Mouse (Mus musculus) myocyte (in vitro differentiated cells): ENCODE measurements around the gene Ankle2. TPM values are rescaled to one million over a fixed set of nuclear protein-coding genes. Genes with fewer than 3 reads are reported as not detected.

Source experiments
- H3K27me3 ChIP-seq: one replicate; pipeline ENCODE4 v1.6.1; 2011; ENCODE audit not compliant: control insufficient read depth, insufficient read depth, insufficient read length
- H3K36me3 ChIP-seq: one replicate; pipeline ENCODE4 v1.6.1; 2011; ENCODE audit not compliant: control insufficient read depth, insufficient read depth
- H3K4me2 ChIP-seq: one replicate; pipeline ENCODE4 v1.6.1; 2011; ENCODE audit warnings: low read depth, control low read depth
- H3K4me3 ChIP-seq: one replicate; pipeline ENCODE4 v1.5.1; 2011; ENCODE audit warnings: mild to moderate bottlenecking, control low read depth, moderate library complexity
- H3K79me2 ChIP-seq: one replicate; pipeline ENCODE4 v1.6.1; 2011; ENCODE audit not compliant: control insufficient read depth, insufficient read depth
- H3ac ChIP-seq: one replicate; pipeline ENCODE4 v1.6.1; 2011; ENCODE audit not compliant: control insufficient read depth, insufficient read length
- CEBPB ChIP-seq: IDR thresholded peaks from 2 replicates; pipeline ENCODE4 v1.6.1; 2011; ENCODE audit warnings: mild to moderate bottlenecking, moderate library complexity; ENCODE audit not compliant: poor library complexity, insufficient read depth, severe bottlenecking
- E2F4 ChIP-seq: IDR thresholded peaks from one replicate; pipeline ENCODE4 v1.6.1; 2011; ENCODE audit warnings: mild to moderate bottlenecking, control low read depth, moderate library complexity; ENCODE audit not compliant: insufficient read depth
- MAX ChIP-seq: IDR thresholded peaks from one replicate; pipeline ENCODE4 v1.6.1; 2011; ENCODE audit warnings: low read depth, mild to moderate bottlenecking, control low read depth
- MYOD1 ChIP-seq, 3 experiments: IDR thresholded peaks; one replicate each; pipeline ENCODE4 v1.6.1; 2011; ENCODE audit warnings: control low read depth in 2 of 3, low read depth in 2 of 3, mild to moderate bottlenecking in 2 of 3, moderate library complexity in 1 of 3; ENCODE audit not compliant: insufficient read length in 2 of 3, control insufficient read depth in 1 of 3
- MYOG ChIP-seq, 3 experiments: IDR thresholded peaks; one replicate each; pipeline ENCODE4 v1.6.1; 2011; ENCODE audit warnings: control low read depth in 2 of 3, low read depth in 2 of 3, mild to moderate bottlenecking in 2 of 3; ENCODE audit not compliant: insufficient read length in 2 of 3, control insufficient read depth in 1 of 3, insufficient read depth in 1 of 3
- POLR2A ChIP-seq: IDR thresholded peaks from one replicate; pipeline ENCODE4 v1.6.1; 2011; ENCODE audit warnings: low read depth, mild to moderate bottlenecking, control low read depth, moderate library complexity; ENCODE audit not compliant: insufficient read length
- POLR2AphosphoS2 ChIP-seq: IDR thresholded peaks from one replicate; pipeline ENCODE4 v1.6.1; 2011; ENCODE audit warnings: low read depth, control low read depth; ENCODE audit not compliant: insufficient read length
- REST ChIP-seq: IDR thresholded peaks from one replicate; pipeline ENCODE4 v1.6.1; 2011; ENCODE audit warnings: mild to moderate bottlenecking, control low read depth, moderate library complexity; ENCODE audit not compliant: insufficient read depth, insufficient read length
- SRF ChIP-seq: IDR thresholded peaks from one replicate; pipeline ENCODE4 v1.6.1; 2011; ENCODE audit warnings: low read depth; ENCODE audit not compliant: control insufficient read depth, insufficient read length
- TCF12 ChIP-seq: IDR thresholded peaks from one replicate; pipeline ENCODE4 v1.6.1; 2011; ENCODE audit warnings: mild to moderate bottlenecking, control low read depth; ENCODE audit not compliant: poor library complexity, insufficient read depth, severe bottlenecking
- TCF3 ChIP-seq: IDR thresholded peaks from one replicate; pipeline ENCODE4 v1.6.1; 2011; ENCODE audit warnings: low read depth, control low read depth; ENCODE audit not compliant: insufficient read length
- USF1 ChIP-seq: IDR thresholded peaks from one replicate; pipeline ENCODE4 v1.6.1; 2011; ENCODE audit warnings: low read depth, mild to moderate bottlenecking, control low read depth, moderate library complexity
- polyA plus RNA-seq: library from polyadenylated mRNA; unstranded; fragments of >200 nt; fragmentation: generic; extraction: Trizol; gene quantifications from one replicate; pipeline ENCODE4 v1.2.1, GENCODE M21; 2012; ENCODE audit warnings: missing spikeins

Ankle2 gene
- polyA plus RNA-seq, 1 experiment = 12.0 TPM

DNA sequence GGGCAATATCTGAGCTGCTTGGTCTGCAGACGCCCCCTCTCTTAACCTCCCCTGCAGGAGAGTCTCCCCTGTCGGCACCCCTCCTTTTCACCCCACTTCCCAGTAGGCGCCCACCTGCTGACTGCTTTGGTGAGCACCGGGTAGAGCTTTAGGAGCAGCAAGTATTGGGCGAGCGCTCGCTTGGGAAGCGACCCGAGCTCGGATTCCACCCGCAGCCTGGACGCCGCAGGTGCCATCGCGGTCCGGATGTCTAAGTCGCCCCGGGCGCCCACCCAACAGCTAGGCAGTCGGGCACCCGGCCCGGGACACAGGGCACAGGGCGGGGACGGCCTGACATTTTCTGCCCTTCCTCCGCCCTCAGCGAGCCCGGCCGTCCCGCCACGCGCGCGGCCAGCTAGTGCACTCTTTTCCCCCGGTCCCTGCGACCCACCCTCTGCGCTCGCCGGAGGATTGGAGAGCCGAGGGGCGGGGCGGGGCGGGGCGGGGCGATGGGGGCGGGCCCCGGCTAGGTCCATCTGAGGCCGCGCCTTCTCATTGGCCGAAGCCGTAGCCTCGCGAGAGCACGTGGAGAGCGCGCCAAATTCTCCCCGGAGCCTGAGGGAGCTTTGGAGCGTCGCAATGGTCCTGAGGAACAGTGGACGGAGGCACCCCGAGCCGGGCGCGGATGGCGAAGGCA is 55.1 kb downstream of the Ankle2 start, which contains the start of the genes Pxmp2 and Pole:
Gene Pxmp2, minus strand, starts transcription at position 417 of the 676 bp plus-strand sequence.
Gene Pole, plus strand, starts transcription at position 537 of the 676 bp plus-strand sequence.
- Histone ChIP-seq H3K27me3 (no peaks in the 10 kb centered on the region), H3K79me2 (no peaks in the 10 kb centered on the region), H3K36me3 (no peaks in the 10 kb centered on the region), H3ac (peak within 1 kb of the TSS; percentile 29), H3K4me2 (peak within 1 kb of the TSS; percentile 100), H3K4me3 (peak within 1 kb of the TSS; percentile 32)
- TF ChIP-seq E2F4 (peak; percentile 95), POLR2AphosphoS2 (peak; percentile 58), SRF (no peak), POLR2A (peak; percentile 73)

DNA sequence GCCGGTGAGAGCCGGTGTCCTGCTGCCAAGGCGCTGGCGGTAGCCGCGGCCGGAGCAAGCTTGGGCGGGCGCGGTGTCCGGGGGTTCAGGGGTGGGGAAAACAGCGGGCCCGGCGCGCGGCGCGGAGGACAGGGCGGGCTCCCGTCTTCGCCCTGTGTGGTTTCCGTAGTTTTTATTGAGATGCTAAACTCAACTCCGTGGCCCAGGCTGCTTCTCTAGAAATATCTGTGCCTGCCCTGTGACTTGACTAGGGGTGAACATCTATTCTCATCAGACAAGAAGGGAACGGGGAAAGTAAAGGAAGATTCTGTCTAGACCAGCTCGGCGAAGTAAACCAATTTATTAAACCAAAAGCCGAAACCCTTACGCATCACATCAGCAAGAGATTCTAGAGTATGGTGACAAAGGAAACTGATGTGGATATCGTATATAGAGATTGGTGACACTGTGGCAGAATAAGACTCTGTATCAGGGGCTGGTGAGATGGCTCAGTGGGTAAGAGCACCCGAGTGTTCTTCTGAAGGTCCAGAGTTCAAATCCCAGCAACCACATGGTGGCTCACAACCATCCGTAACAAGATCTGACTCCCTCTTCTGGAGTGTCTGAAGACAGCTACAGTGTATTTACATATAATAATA is 55.8 kb downstream of the Ankle2 start:
- Histone ChIP-seq H3ac (peak overlapping the region; percentile 29), H3K27me3 (no peaks in the 10 kb centered on the region), H3K79me2 (no peaks in the 10 kb centered on the region), H3K4me3 (peak overlapping the region; percentile 32), H3K36me3 (no peaks in the 10 kb centered on the region), H3K4me2 (peak overlapping the region; percentile 70)
- no peak for TF ChIP-seq MYOD1 (IDR thresholded peaks at IDR 0.05; ENCODE audit: control insufficient read depth in 1 of 3, insufficient read length in 2 of 3, low read depth in 2 of 3)
- TF ChIP-seq MAX = no peak
- no peak for TF ChIP-seq TCF12
- no peak for TF ChIP-seq POLR2A
- TF ChIP-seq SRF = no peak
- no peak for TF ChIP-seq CEBPB
- TF ChIP-seq POLR2AphosphoS2 = no peak
- no peak for TF ChIP-seq TCF3
- no peak for TF ChIP-seq E2F4
- no peak for TF ChIP-seq USF1
- no peak for TF ChIP-seq REST
- no peak for TF ChIP-seq MYOG (IDR thresholded peaks at IDR 0.05; ENCODE audit: control insufficient read depth in 1 of 3, insufficient read depth in 1 of 3, insufficient read length in 2 of 3, low read depth in 2 of 3)

DNA sequence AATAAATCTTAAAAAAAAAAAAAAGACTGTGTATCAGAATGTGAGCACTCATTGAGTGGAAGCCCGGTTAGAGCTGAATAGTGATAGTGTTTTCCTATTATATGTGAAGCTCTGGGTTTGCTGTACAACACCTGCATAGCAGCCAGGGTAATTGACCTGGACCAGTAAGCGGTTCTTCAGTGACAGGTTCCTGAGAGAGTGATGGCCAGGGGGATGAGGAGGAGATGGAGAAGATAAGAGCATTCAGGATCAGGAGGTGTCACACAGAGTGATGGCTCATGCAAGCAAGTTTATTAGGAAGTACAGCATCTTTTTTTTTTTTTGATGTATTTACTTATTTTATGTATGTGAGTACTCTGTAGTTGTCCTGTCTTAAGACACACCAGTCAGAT is 56.3 kb downstream of the Ankle2 start:
- no peaks in the 10 kb centered on the region for H3K36me3 ChIP-seq
- H3K27me3 ChIP-seq = no peaks in the 10 kb centered on the region
- TF ChIP-seq MYOG (IDR thresholded peaks at IDR 0.05; ENCODE audit: control insufficient read depth in 1 of 3, insufficient read depth in 1 of 3, insufficient read length in 2 of 3, low read depth in 2 of 3) (no peak), CEBPB (no peak), POLR2A (no peak), TCF3 (no peak), SRF (no peak), TCF12 (no peak), USF1 (no peak), E2F4 (no peak), MAX (no peak), MYOD1 (IDR thresholded peaks at IDR 0.05; ENCODE audit: control insufficient read depth in 1 of 3, insufficient read length in 2 of 3, low read depth in 2 of 3) (no peak), POLR2AphosphoS2 (no peak), REST (no peak)
- no peak overlapping the region for H3ac ChIP-seq
- H3K79me2 ChIP-seq = no peaks in the 10 kb centered on the region
- peak overlapping the region; percentile 21 for H3K4me2 ChIP-seq
- peak overlapping the region; percentile 32 for H3K4me3 ChIP-seq

DNA sequence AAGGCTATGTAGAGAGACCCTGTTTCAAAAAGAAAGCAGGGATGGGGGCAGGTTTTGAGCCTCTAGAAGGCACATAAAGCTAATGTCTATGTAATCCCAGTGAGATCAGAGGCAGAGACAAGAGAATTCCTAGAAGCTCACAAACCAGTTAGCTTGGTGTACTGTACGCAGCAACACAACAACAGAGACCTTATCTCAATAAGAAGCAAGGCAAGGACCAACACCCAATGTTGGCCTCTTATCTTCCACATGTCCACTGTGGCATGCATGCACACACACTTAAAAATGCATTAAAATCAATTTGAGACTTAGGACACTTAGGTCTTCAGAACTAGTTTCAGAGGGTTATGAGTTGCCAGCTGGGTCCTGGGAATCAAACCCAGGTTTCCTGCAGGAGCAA is 60.8 kb downstream of the Ankle2 start:
- Histone ChIP-seq H3K27me3 (no peaks in the 10 kb centered on the region), H3K4me2 (no peak overlapping the region), H3ac (no peak overlapping the region), H3K4me3 (no peak overlapping the region), H3K36me3 (no peaks in the 10 kb centered on the region), H3K79me2 (no peaks in the 10 kb centered on the region)
- TF ChIP-seq MAX = no peak
- TF ChIP-seq TCF12 = no peak
- TF ChIP-seq USF1 = no peak
- TF ChIP-seq MYOG (IDR thresholded peaks at IDR 0.05; ENCODE audit: control insufficient read depth in 1 of 3, insufficient read depth in 1 of 3, insufficient read length in 2 of 3, low read depth in 2 of 3) = no peak
- TF ChIP-seq REST = no peak
- no peak for TF ChIP-seq E2F4
- TF ChIP-seq POLR2A = no peak
- TF ChIP-seq MYOD1 (IDR thresholded peaks at IDR 0.05; ENCODE audit: control insufficient read depth in 1 of 3, insufficient read length in 2 of 3, low read depth in 2 of 3) = no peak
- no peak for TF ChIP-seq TCF3
- no peak for TF ChIP-seq SRF
- TF ChIP-seq CEBPB = no peak
- TF ChIP-seq POLR2AphosphoS2 = no peak
